Comparison of ENCODE assay signal across 7 mouse cellular contexts in genomic region chr11:59458973-59459372, GRCm38 (mm10). TPM values are rescaled to one million over a fixed set of nuclear protein-coding genes. Genes with fewer than 3 reads are reported as not detected.
A peak's percentile ranks its signal among the peaks of the same experiment; 100 is the strongest.
DNase-seq lines count a peak whose midpoint lies in the region; ATAC-seq and TF ChIP-seq lines count a peak whose summit lies in the region.

No protein-coding gene starts in this region.

- no peak for TF ChIP-seq POLR2A in thymus, adult 2 months (IDR thresholded peaks at IDR 0.05; ENCODE audit: control insufficient read depth, extremely low read depth, insufficient read depth, low read length, poor library complexity)

- H3K27ac ChIP-seq in heart, embryonic 14.5 days (replicated peaks in 1 of 2; ENCODE audit: control insufficient read depth in 1 of 2, insufficient read depth in 1 of 2, low read depth in 2 of 2, low read length in 2 of 2): peak overlapping the region; percentile 85 to 91
- H3K27ac ChIP-seq in limb, embryonic 12.5 days: peak overlapping the region; percentile 53; the same call in 1 of the 2 replicates
- no peak overlapping the region for H3K27ac ChIP-seq in thymus, adult 2 months (ENCODE audit: control insufficient read depth, insufficient read depth, low read length)

- no peaks in the 10 kb centered on the region for H3K27me3 ChIP-seq in heart, embryonic 14.5 days (ENCODE audit: control insufficient read depth, insufficient read depth, low read length)
- H3K27me3 ChIP-seq in limb, embryonic 12.5 days: no peaks in the 10 kb centered on the region
- H3K27me3 ChIP-seq in thymus, adult 2 months (ENCODE audit: control insufficient read depth, insufficient read depth, low read length): no peaks in the 10 kb centered on the region

- H3K9me3 ChIP-seq in heart, embryonic 14.5 days (ENCODE audit: control insufficient read depth, low read length): peaks cover 20% of the 10 kb centered on the region
- peaks cover 20% of the 10 kb centered on the region for H3K9me3 ChIP-seq in limb, embryonic 12.5 days

- H3K4me2 ChIP-seq in heart, embryonic 14.5 days (ENCODE audit: low read length): peak overlapping the region; percentile 28
- no peak overlapping the region for H3K4me2 ChIP-seq in limb, embryonic 12.5 days

- peaks cover 81% of the 10 kb centered on the region for H3K36me3 ChIP-seq in heart, embryonic 14.5 days (ENCODE audit: control insufficient read depth, insufficient read depth, low read length)
- H3K36me3 ChIP-seq in limb, embryonic 12.5 days: peaks cover 88% of the 10 kb centered on the region
- H3K36me3 ChIP-seq in thymus, adult 2 months (ENCODE audit: control insufficient read depth, insufficient read depth, low read length): peaks cover 31% of the 10 kb centered on the region

- no peak overlapping the region for H3K4me3 ChIP-seq in heart, embryonic 14.5 days (ENCODE audit: control insufficient read depth in 1 of 2, insufficient read depth in 1 of 2, low read depth in 1 of 2, low read length in 2 of 2)
- no peak overlapping the region for H3K4me3 ChIP-seq in limb, embryonic 12.5 days (replicated peaks)
- no peak overlapping the region for H3K4me3 ChIP-seq in thymus, adult 2 months (ENCODE audit: control insufficient read depth, insufficient read depth, low read length)

- peak; percentile 53 for DNase-seq in MN1 (ENCODE audit: low spot score)
- peak; percentile 88 for DNase-seq in adrenal gland, adult 8-10 months
- DNase-seq in yolk sac, embryonic 10.5 days (ENCODE audit: low spot score): peak; percentile 88
- DNase-seq in thymus, adult 2 months: no peak
- DNase-seq in left cerebral cortex, postnatal 14 days (ENCODE audit: low spot score in 2 of 2): no peak

- H3K4me1 ChIP-seq in heart, embryonic 14.5 days (ENCODE audit: control insufficient read depth in 2 of 2, insufficient read depth in 2 of 2, low read length in 2 of 2): peaks cover 5 to 16% of the 10 kb centered on the region in 2 experiments
- peaks cover 2% of the 10 kb centered on the region; the same call in 1 of the 2 replicates for H3K4me1 ChIP-seq in limb, embryonic 12.5 days (replicated peaks)
- no peaks in the 10 kb centered on the region for H3K4me1 ChIP-seq in thymus, adult 2 months (replicated peaks; ENCODE audit: control insufficient read depth, insufficient read depth, low read length)

- peak overlapping the region; percentile 42; the same call in 1 of the 2 replicates for H3K9ac ChIP-seq in heart, embryonic 14.5 days (ENCODE audit: low read length)
- no peak overlapping the region for H3K9ac ChIP-seq in limb, embryonic 12.5 days (replicated peaks)

- ATAC-seq in heart, embryonic 14.5 days (ENCODE audit: insufficient number of reproducible peaks, insufficient read depth, low FRiP score, low read depth): peak; percentile 88
- ATAC-seq in limb, embryonic 12.5 days (ENCODE audit: insufficient number of reproducible peaks, insufficient read depth, low FRiP score, low TSS enrichment, low read depth): no peak

- TF ChIP-seq CTCF in thymus, adult 2 months (IDR thresholded peaks at IDR 0.05; ENCODE audit: borderline replicate concordance, control insufficient read depth, extremely low read depth, insufficient read depth, low read length, poor library complexity): no peak

- 4% methylated on average over 5 of the region's 5 CpGs for WGBS in heart, embryonic 14.5 days
- WGBS in limb, embryonic 12.5 days: 51% methylated on average over 5 of the region's 5 CpGs
- 83% methylated on average over 5 of the region's 5 CpGs for WGBS in thymus, adult 2 months

- intact Hi-C loops in left cerebral cortex, postnatal 14 days (cut with DNase I): no loop called here

RNA-seq across cellular contexts. Expression of gene Snap47, which starts 8.0 kb away (rescaled TPM):
- total RNA-seq in adrenal gland, adult 8-10 months (2022): 100 to 1,000 TPM; 106 to 112 (median 108) TPM
- polyA plus RNA-seq in heart, embryonic 14.5 days (2014; fragmentation: Nextera tagmentation; extraction: Ambion mirVana): 93.8 and 98.8 TPM in 2 replicates
- 142 and 145 TPM in 2 replicates for polyA plus RNA-seq in limb, embryonic 12.5 days (2016; fragmentation: Nextera tagmentation; extraction: Ambion mirVana)
- polyA plus RNA-seq in thymus, adult 2 months (2012; rRNA removed): 35.1 and 36.8 TPM in 2 replicates
- total RNA-seq in left cerebral cortex, postnatal 14 days (2021): 100 to 1,000 TPM; 388 to 398 TPM

RNA-seq across cellular contexts. Expression of gene Jmjd4, which starts 9.1 kb away (rescaled TPM):
- 10 to 100 TPM; 10.4 to 12.1 (median 11.1) TPM for total RNA-seq in adrenal gland, adult 8-10 months (2022)
- 10.8 and 11.4 TPM in 2 replicates for polyA plus RNA-seq in heart, embryonic 14.5 days (2014; fragmentation: Nextera tagmentation; extraction: Ambion mirVana)
- polyA plus RNA-seq in limb, embryonic 12.5 days (2016; fragmentation: Nextera tagmentation; extraction: Ambion mirVana): 17.4 and 18.6 TPM in 2 replicates
- polyA plus RNA-seq in thymus, adult 2 months (2012; rRNA removed): 16.4 and 16.9 TPM in 2 replicates
- total RNA-seq in left cerebral cortex, postnatal 14 days (2021): 10 to 100 TPM; 30.7 to 32.7 TPM

RNA-seq across cellular contexts. Expression of gene Zfp867, which starts 13.3 kb away (rescaled TPM):
- 1 to 10 TPM; 5.1 to 9.7 (median 7.3) TPM for total RNA-seq in adrenal gland, adult 8-10 months (2022)
- polyA plus RNA-seq in heart, embryonic 14.5 days (2014; fragmentation: Nextera tagmentation; extraction: Ambion mirVana): 7.6 and 7.9 TPM in 2 replicates
- polyA plus RNA-seq in limb, embryonic 12.5 days (2016; fragmentation: Nextera tagmentation; extraction: Ambion mirVana): 8.8 and 9.5 TPM in 2 replicates
- polyA plus RNA-seq in thymus, adult 2 months (2012; rRNA removed): 0.34 and 0.50 TPM in 2 replicates
- total RNA-seq in left cerebral cortex, postnatal 14 days (2021): 1 to 10 TPM; 3.7 to 3.9 TPM

Comparison
In these comparisons a context has a peak if more than half of its experiments do, and no peak if none do; other contexts are left out.
1. DNase-seq: peak in MN1 (single experiment), adrenal gland, adult 8-10 months (single experiment) and yolk sac, embryonic 10.5 days (single experiment); none in thymus, adult 2 months (single experiment) and left cerebral cortex, postnatal 14 days (0 of 2).